ENCODE assay signal across 8 mouse cellular contexts in genomic region chr3:27316559-27317287, GRCm38 (mm10). TPM values are rescaled to one million over a fixed set of nuclear protein-coding genes. Genes with fewer than 3 reads are reported as not detected.
DNase-seq lines count a peak whose midpoint lies in the region; ATAC-seq and TF ChIP-seq lines count a peak whose summit lies in the region.

TSS of gene Tnfsf10 (plus strand) at chr3:27317028.

- ATAC-seq in heart, postnatal 0 days (ENCODE audit: insufficient read depth, low read depth), result no peak
- no peak for ATAC-seq in liver, embryonic 12.5 days
- no peak for ATAC-seq in hindbrain, postnatal 0 days

- H3K9ac ChIP-seq in heart, postnatal 0 days (replicated peaks; ENCODE audit: low read depth, low read length), result peak within 1 kb of the TSS; percentile 6; the same call in 1 of the 2 replicates
- H3K9ac ChIP-seq in liver, embryonic 12.5 days, result no peak within 1 kb of the TSS
- H3K9ac ChIP-seq in hindbrain, postnatal 0 days (replicated peaks; ENCODE audit: low read length), result no peak within 1 kb of the TSS

- TF ChIP-seq EP300 in heart, postnatal 0 days (IDR thresholded peaks at IDR 0.05; ENCODE audit: low read depth), result no peak

- H3K36me3 ChIP-seq in heart, postnatal 0 days (replicated peaks; ENCODE audit: control insufficient read depth, insufficient read depth, low read length), result no peaks in the 10 kb centered on the region
- H3K36me3 ChIP-seq in liver, embryonic 12.5 days, result no peaks in the 10 kb centered on the region
- no peaks in the 10 kb centered on the region for H3K36me3 ChIP-seq in hindbrain, postnatal 0 days (ENCODE audit: insufficient read depth, low read length)

- no peaks in the 10 kb centered on the region for H3K9me3 ChIP-seq in heart, postnatal 0 days (replicated peaks; ENCODE audit: control insufficient read depth, low read length)
- H3K9me3 ChIP-seq in liver, embryonic 12.5 days (replicated peaks), result no peaks in the 10 kb centered on the region
- H3K9me3 ChIP-seq in hindbrain, postnatal 0 days (ENCODE audit: low read length), result no peaks in the 10 kb centered on the region

- H3K4me1 ChIP-seq in heart, postnatal 0 days (ENCODE audit: control insufficient read depth, insufficient read depth), result no peaks in the 10 kb centered on the region
- no peaks in the 10 kb centered on the region for H3K4me1 ChIP-seq in liver, embryonic 12.5 days
- H3K4me1 ChIP-seq in hindbrain, postnatal 0 days (ENCODE audit: insufficient read depth, low read length), result no peaks in the 10 kb centered on the region

- 51% methylated on average over 9 of the region's 9 CpGs for WGBS in heart, postnatal 0 days
- 53% methylated on average over 9 of the region's 9 CpGs for WGBS in liver, embryonic 12.5 days (ENCODE audit: insufficient replicate concordance)
- 61% methylated on average over 9 of the region's 9 CpGs for WGBS in hindbrain, postnatal 0 days

- H3K27me3 ChIP-seq in heart, postnatal 0 days (ENCODE audit: control insufficient read depth, insufficient read depth, low read length), result no peaks in the 10 kb centered on the region
- H3K27me3 ChIP-seq in liver, embryonic 12.5 days (replicated peaks), result no peaks in the 10 kb centered on the region
- H3K27me3 ChIP-seq in hindbrain, postnatal 0 days (ENCODE audit: insufficient read depth, low read length), result no peaks in the 10 kb centered on the region

- H3K4me2 ChIP-seq in heart, postnatal 0 days (ENCODE audit: low read depth, low read length), result peak within 1 kb of the TSS; percentile 58
- H3K4me2 ChIP-seq in liver, embryonic 12.5 days, result peak within 1 kb of the TSS; percentile 45
- H3K4me2 ChIP-seq in hindbrain, postnatal 0 days (ENCODE audit: low read depth, low read length), result no peak within 1 kb of the TSS

- peak within 1 kb of the TSS; percentile 39 for H3K4me3 ChIP-seq in heart, postnatal 0 days (ENCODE audit: low read depth, low read length)
- H3K4me3 ChIP-seq in liver, embryonic 12.5 days, result peak within 1 kb of the TSS; percentile 21
- H3K4me3 ChIP-seq in hindbrain, postnatal 0 days (ENCODE audit: low read length), result no peak within 1 kb of the TSS

- intact Hi-C loops in left cerebral cortex, postnatal 4 days (cut with DNase I), result no loop called here

- TF ChIP-seq CTCF in heart, postnatal 0 days (IDR thresholded peaks at IDR 0.05; ENCODE audit: low read depth), result no peak
- no peak for TF ChIP-seq CTCF in hindbrain, postnatal 0 days (IDR thresholded peaks at IDR 0.05; ENCODE audit: low read depth)

- DNase-seq in A20 (ENCODE audit: low read depth, low spot score), result peak; percentile 75
- peak; percentile 36 to 43 for DNase-seq in adrenal gland, adult 18-20 months (ENCODE audit: low spot score in 2 of 2)
- DNase-seq in heart, postnatal 0 days (ENCODE audit: low spot score), result peak; percentile 18
- peak; percentile 23 for DNase-seq in ovary, postnatal 14 days (ENCODE audit: low spot score)
- DNase-seq in Muller cell, postnatal 12 days (ENCODE audit: inconsistent ontology term), result no peak
- DNase-seq in hindbrain, postnatal 0 days (ENCODE audit: low spot score), result no peak
- DNase-seq in left cerebral cortex, postnatal 4 days, result no peak

- H3K27ac ChIP-seq in heart, postnatal 0 days (ENCODE audit: low read depth), result peak within 1 kb of the TSS; percentile 28
- no peak within 1 kb of the TSS for H3K27ac ChIP-seq in liver, embryonic 12.5 days
- no peak within 1 kb of the TSS for H3K27ac ChIP-seq in hindbrain, postnatal 0 days

RNA-seq across cellular contexts. Expression of gene Tnfsf10, which starts in this region (rescaled TPM):
- 1 to 10 TPM; 6.1 to 8.6 TPM for total RNA-seq in adrenal gland, adult 18-20 months (2021)
- 0.23 and 6.4 TPM in 2 replicates for total RNA-seq in heart, postnatal 0 days (2014; rRNA removed; ENCODE audit: low replicate concordance)
- 0.64 and 0.66 TPM in 2 replicates for polyA plus RNA-seq in heart, postnatal 0 days (2015; fragmentation: Nextera tagmentation; extraction: Ambion mirVana)
- 0.06 and 0.07 TPM in 2 replicates for polyA plus RNA-seq in liver, embryonic 12.5 days (2016; fragmentation: Nextera tagmentation; extraction: Ambion mirVana)
- 0.36 and 0.73 TPM in 2 replicates for total RNA-seq in hindbrain, postnatal 0 days (2014; rRNA removed)
- 0.35 and 0.42 TPM in 2 replicates for polyA plus RNA-seq in hindbrain, postnatal 0 days (2015; fragmentation: Nextera tagmentation; extraction: Ambion mirVana)
- 1 to 10 TPM; 1.7 to 2.2 TPM for total RNA-seq in left cerebral cortex, postnatal 4 days (2021)

Comparison
In these comparisons a context has a peak if more than half of its experiments do, and no peak if none do; other contexts are left out.
1. DNase-seq: peak in A20 (single experiment), adrenal gland, adult 18-20 months (2 of 2), heart, postnatal 0 days (single experiment) and ovary, postnatal 14 days (single experiment); none in Muller cell, postnatal 12 days (single experiment), hindbrain, postnatal 0 days (single experiment) and left cerebral cortex, postnatal 4 days (single experiment).